Mouse (Mus musculus) forebrain, embryonic 12.5 days (tissue): ENCODE measurements around the gene Slc30a3. TPM values are rescaled to one million over a fixed set of nuclear protein-coding genes. Genes with fewer than 3 reads are reported as not detected.

Experiments used
- ATAC-seq: fragments of 200-750 bp; cut with Nextera tagmentation; 2 replicates; pipeline ENCODE4 v1.8.0; 2017; ENCODE audit warnings: moderate TSS enrichment; ENCODE audit not compliant: low FRiP score
- H3K27ac ChIP-seq: fragments of 300-500 bp; sonication (generic); 2 replicates; pipeline ENCODE4 v1.5.1; 2016; ENCODE audit warnings: mild to moderate bottlenecking
- H3K27me3 ChIP-seq: fragments of 300-500 bp; sonication (generic); 2 replicates; pipeline ENCODE4 v1.6.1; 2016; ENCODE audit warnings: mild to moderate bottlenecking
- H3K36me3 ChIP-seq: fragments of 300-500 bp; sonication (generic); replicated peaks from 2 replicates; pipeline ENCODE4 v1.6.1; 2016; ENCODE audit warnings: mild to moderate bottlenecking
- H3K4me1 ChIP-seq: fragments of 300-500 bp; sonication (generic); 2 replicates; pipeline ENCODE4 v1.6.1; 2016
- H3K4me2 ChIP-seq: fragments of 300-500 bp; sonication (generic); 2 replicates; pipeline ENCODE4 v1.6.1; 2016; ENCODE audit warnings: mild to moderate bottlenecking, moderate library complexity
- H3K4me3 ChIP-seq: fragments of 300-500 bp; sonication (generic); replicated peaks from 2 replicates; pipeline ENCODE4 v1.5.1; 2016; ENCODE audit warnings: mild to moderate bottlenecking
- H3K9ac ChIP-seq: fragments of 300-500 bp; sonication (generic); 2 replicates; pipeline ENCODE4 v1.6.1; 2016; ENCODE audit warnings: mild to moderate bottlenecking
- H3K9me3 ChIP-seq: fragments of 300-500 bp; sonication (generic); 2 replicates; pipeline ENCODE4 v1.6.1; 2016
- WGBS: fragments of 180-500 bp; shearing (Covaris S2); methylation state at CpG from one replicate; pipeline ENCODE4 v1.1.7; 2016; 5-methylcytosine and 5-hydroxymethylcytosine counted together
- polyA plus RNA-seq: library from polyadenylated mRNA; unstranded; fragments of >200 nt; fragmentation: Nextera tagmentation; extraction: Ambion mirVana; gene quantifications from 2 replicates; pipeline ENCODE4 v1.2.1, GENCODE M21; 2016

Gene Slc30a3
- 2.3 and 2.9 TPM in 2 replicates for polyA plus RNA-seq

- no peak for ATAC-seq
- Histone ChIP-seq H3K9me3 (no peaks in the 10 kb centered on the region), H3K4me1 (no peaks in the 10 kb centered on the region), H3K36me3 (no peaks in the 10 kb centered on the region), H3K27ac (no peak within 1 kb of the TSS), H3K4me3 (no peak within 1 kb of the TSS), H3K27me3 (peaks cover 8% of the 10 kb centered on the region; the same call in 1 of the 2 replicates), H3K9ac (no peak within 1 kb of the TSS), H3K4me2 (no peak within 1 kb of the TSS)
- WGBS, result 92% methylated on average over 18 of the region's 18 CpGs
Observed at GRCm38 (mm10) chr5:31108000-31108490, at the start of gene Slc30a3. Gene Slc30a3, minus strand, starts transcription at chr5:31108237.

- under 1% methylated on average over 19 of the region's 19 CpGs for WGBS
- ATAC-seq, result peak; percentile 95
- Histone ChIP-seq H3K27me3 (no peaks in the 10 kb centered on the region), H3K36me3 (peaks cover 36% of the 10 kb centered on the region), H3K9me3 (no peaks in the 10 kb centered on the region), H3K4me2 (peak within 1 kb of the TSS; percentile 80), H3K9ac (peak within 1 kb of the TSS; percentile 68), H3K4me3 (peak within 1 kb of the TSS; percentile 65), H3K4me1 (peaks cover 14% of the 10 kb centered on the region), H3K27ac (peak within 1 kb of the TSS; percentile 76)
Observed at GRCm38 (mm10) chr5:31154152-31154553, 46.1 kb upstream of the Slc30a3 start, which contains the start of gene Mpv17. Gene Mpv17, minus strand, starts transcription at chr5:31154251.

GRCm38 (mm10) chr5:31153516-31154151 is 45.6 kb upstream of the Slc30a3 start:
- H3K9ac ChIP-seq, result peak overlapping the region; percentile 68
- H3K27me3 ChIP-seq, result no peaks in the 10 kb centered on the region
- peaks cover 31% of the 10 kb centered on the region for H3K36me3 ChIP-seq
- H3K27ac ChIP-seq, result 0 out of 2 replicates have a peak overlapping the region, but pooled peaks have one; percentile 2
- peak overlapping the region; percentile 80 for H3K4me2 ChIP-seq
- H3K4me1 ChIP-seq, result peaks cover 14% of the 10 kb centered on the region
- WGBS, result 39% methylated on average over 6 of the region's 6 CpGs
- H3K9me3 ChIP-seq, result no peaks in the 10 kb centered on the region
- 0 out of 2 replicates have a peak, but pooled peaks have one; percentile 9 for ATAC-seq
- H3K4me3 ChIP-seq, result peak overlapping the region; percentile 65

- Histone ChIP-seq H3K9me3 (no peaks in the 10 kb centered on the region), H3K4me3 (no peak overlapping the region), H3K36me3 (peaks cover 15% of the 10 kb centered on the region), H3K4me2 (no peak overlapping the region), H3K27ac (no peak overlapping the region), H3K9ac (no peak overlapping the region), H3K4me1 (peaks cover 14% of the 10 kb centered on the region), H3K27me3 (no peaks in the 10 kb centered on the region)
- 100% methylated on average over 3 of the region's 3 CpGs for WGBS
- no peak for ATAC-seq
Observed at GRCm38 (mm10) chr5:31151746-31152145, 43.7 kb upstream of the Slc30a3 start.

GRCm38 (mm10) chr5:31149781-31150180 is 41.7 kb upstream of the Slc30a3 start:
- H3K9me3 ChIP-seq, result no peaks in the 10 kb centered on the region
- no peak for ATAC-seq
- H3K4me1 ChIP-seq, result peaks cover 11% of the 10 kb centered on the region
- H3K4me3 ChIP-seq, result no peak overlapping the region
- peaks cover 15% of the 10 kb centered on the region for H3K36me3 ChIP-seq
- no peak overlapping the region for H3K27ac ChIP-seq
- no peak overlapping the region for H3K4me2 ChIP-seq
- 91% methylated on average over 4 of the region's 4 CpGs for WGBS
- no peak overlapping the region for H3K9ac ChIP-seq
- no peaks in the 10 kb centered on the region for H3K27me3 ChIP-seq

- peak overlapping the region; percentile 51; the same call in 1 of the 2 replicates for H3K4me2 ChIP-seq
- H3K9me3 ChIP-seq, result no peaks in the 10 kb centered on the region
- peaks cover 63% of the 10 kb centered on the region for H3K27me3 ChIP-seq
- H3K4me1 ChIP-seq, result peaks cover 23% of the 10 kb centered on the region
- H3K9ac ChIP-seq, result no peak overlapping the region
- no peak overlapping the region for H3K27ac ChIP-seq
- no peak overlapping the region for H3K4me3 ChIP-seq
- WGBS, result 14% methylated on average over 9 of the region's 9 CpGs
- peaks cover 4% of the 10 kb centered on the region; the same call in 1 of the 2 replicates for H3K36me3 ChIP-seq
- no peak for ATAC-seq
Observed at GRCm38 (mm10) chr5:31138968-31139425, 31.0 kb upstream of the Slc30a3 start.

- Histone ChIP-seq H3K9ac (no peak within 1 kb of the TSS), H3K4me1 (peaks cover 23% of the 10 kb centered on the region), H3K4me2 (peak within 1 kb of the TSS; percentile 51), H3K27me3 (peaks cover 67% of the 10 kb centered on the region), H3K36me3 (peaks cover 4% of the 10 kb centered on the region; the same call in 1 of the 2 replicates), H3K27ac (no peak within 1 kb of the TSS), H3K4me3 (peak within 1 kb of the TSS; percentile 28), H3K9me3 (no peaks in the 10 kb centered on the region)
- no peak for ATAC-seq
- WGBS, result 1% methylated on average over 52 of the region's 52 CpGs
Observed at GRCm38 (mm10) chr5:31138241-31138967, 30.4 kb upstream of the Slc30a3 start, which contains the start of gene Ucn. Gene Ucn, minus strand, starts transcription at chr5:31138829.

GRCm38 (mm10) chr5:31137658-31138057 is 29.6 kb upstream of the Slc30a3 start:
- H3K9me3 ChIP-seq, result no peaks in the 10 kb centered on the region
- H3K36me3 ChIP-seq, result peaks cover 4% of the 10 kb centered on the region; the same call in 1 of the 2 replicates
- no peak overlapping the region for H3K9ac ChIP-seq
- under 1% methylated on average over 13 of the region's 13 CpGs for WGBS
- H3K4me3 ChIP-seq, result peak overlapping the region; percentile 28
- H3K4me2 ChIP-seq, result peak overlapping the region; percentile 51
- no peak for ATAC-seq
- H3K27me3 ChIP-seq, result peaks cover 68% of the 10 kb centered on the region
- peaks cover 23% of the 10 kb centered on the region for H3K4me1 ChIP-seq
- H3K27ac ChIP-seq, result no peak overlapping the region

- H3K4me3 ChIP-seq, result peak overlapping the region; percentile 28; the same call in 1 of the 2 replicates
- peaks cover 74% of the 10 kb centered on the region for H3K27me3 ChIP-seq
- WGBS, result under 1% methylated on average over 32 of the region's 33 CpGs
- no peak overlapping the region for H3K9ac ChIP-seq
- H3K9me3 ChIP-seq, result no peaks in the 10 kb centered on the region
- H3K27ac ChIP-seq, result no peak overlapping the region
- peaks cover 23% of the 10 kb centered on the region for H3K4me1 ChIP-seq
- ATAC-seq, result no peak
- H3K36me3 ChIP-seq, result peaks cover 4% of the 10 kb centered on the region; the same call in 1 of the 2 replicates
- peak overlapping the region; percentile 51 for H3K4me2 ChIP-seq
Observed at GRCm38 (mm10) chr5:31136730-31137424, 28.8 kb upstream of the Slc30a3 start.

GRCm38 (mm10) chr5:31126050-31126449 is 18.0 kb upstream of the Slc30a3 start:
- H3K9me3 ChIP-seq, result no peaks in the 10 kb centered on the region
- H3K27ac ChIP-seq, result no peak overlapping the region
- 45% methylated on average over 5 of the region's 5 CpGs for WGBS
- H3K36me3 ChIP-seq, result no peaks in the 10 kb centered on the region
- H3K27me3 ChIP-seq, result peaks cover 4% of the 10 kb centered on the region; the same call in 1 of the 2 replicates
- H3K4me1 ChIP-seq, result 0 out of 2 replicates have a peak, but pooled peaks cover 3% of the 10 kb centered on the region
- H3K9ac ChIP-seq, result no peak overlapping the region
- no peak overlapping the region for H3K4me3 ChIP-seq
- no peak overlapping the region for H3K4me2 ChIP-seq
- ATAC-seq, result no peak

GRCm38 (mm10) chr5:31123481-31123880 is 15.4 kb upstream of the Slc30a3 start:
- Histone ChIP-seq H3K4me1 (0 out of 2 replicates have a peak, but pooled peaks cover 3% of the 10 kb centered on the region), H3K36me3 (no peaks in the 10 kb centered on the region), H3K27me3 (0 out of 2 replicates have a peak, but pooled peaks cover 5% of the 10 kb centered on the region), H3K27ac (no peak overlapping the region), H3K9ac (no peak overlapping the region), H3K4me2 (no peak overlapping the region), H3K4me3 (no peak overlapping the region), H3K9me3 (no peaks in the 10 kb centered on the region)
- 46% methylated on average over 2 of the region's 2 CpGs for WGBS
- ATAC-seq, result no peak
